Mouse (Mus musculus) liver, adult 2 months (tissue): ENCODE results near the gene Tspyl4.

Source experiments
- CTCF ChIP-seq: fragments of 200-500 bp; IDR thresholded peaks from 2 replicates; pipeline ENCODE4 v1.5.1; 2011; ENCODE audit warnings: low read depth, low read length, control low read depth
- POLR2A ChIP-seq: fragments of 200-500 bp; IDR thresholded peaks from 2 replicates; pipeline ENCODE4 v1.6.1; 2011; ENCODE audit warnings: low read length, control low read depth; ENCODE audit not compliant: insufficient read depth; ENCODE audit errors: extremely low read depth

- TF ChIP-seq CTCF, result no peak
- no peak for TF ChIP-seq POLR2A
These were observed 20.0 kb downstream of the Tspyl4 start for GRCm38 (mm10) chr10:34317217-34317606.
